Mouse (Mus musculus) liver, embryonic 16.5 days (tissue): Measurements from ENCODE around the gene Pspn. TPM values are rescaled to one million over a fixed set of nuclear protein-coding genes. Genes with fewer than 3 reads are reported as not detected.

Experiments used
- ATAC-seq: fragments of 200-750 bp; cut with Nextera tagmentation; 2 replicates; pipeline ENCODE4 v1.8.0; 2017; ENCODE audit warnings: low read depth, mild to moderate bottlenecking, moderate number of reproducible peaks, moderate library complexity
- H3K27ac ChIP-seq: fragments of 300-500 bp; sonication (generic); 2 replicates; pipeline ENCODE4 v1.5.1; 2014; ENCODE audit warnings: mild to moderate bottlenecking, low read length
- H3K27me3 ChIP-seq: fragments of 300-500 bp; sonication (generic); 2 replicates; pipeline ENCODE4 v1.6.1; 2014; ENCODE audit warnings: low read depth, low read length, mixed read lengths; ENCODE audit not compliant: control insufficient read depth, insufficient read depth
- H3K36me3 ChIP-seq: fragments of 300-500 bp; sonication (generic); 2 replicates; pipeline ENCODE4 v1.6.1; 2014; ENCODE audit warnings: mild to moderate bottlenecking; ENCODE audit not compliant: control insufficient read depth, insufficient read depth
- H3K4me1 ChIP-seq: fragments of 300-500 bp; sonication (generic); 2 replicates; pipeline ENCODE4 v1.6.1; 2014; ENCODE audit warnings: low read depth, low read length, mixed read lengths; ENCODE audit not compliant: control insufficient read depth
- H3K4me2 ChIP-seq: fragments of 300-500 bp; sonication (generic); 2 replicates; pipeline ENCODE4 v1.6.1; 2014; ENCODE audit warnings: low read depth, low read length, mixed read lengths
- H3K4me3 ChIP-seq: fragments of 300-500 bp; sonication (generic); 2 replicates; pipeline ENCODE4 v1.5.1; 2014; ENCODE audit warnings: low read depth, mild to moderate bottlenecking, low read length
- H3K9ac ChIP-seq: fragments of 300-500 bp; sonication (generic); 2 replicates; pipeline ENCODE4 v1.6.1; 2014; ENCODE audit warnings: low read depth, low read length
- H3K9me3 ChIP-seq: fragments of 300-500 bp; sonication (generic); replicated peaks from 2 replicates; pipeline ENCODE4 v1.6.1; 2016; ENCODE audit warnings: low read length; ENCODE audit not compliant: control insufficient read depth
- WGBS: fragments of 180-500 bp; shearing (Covaris S2); extraction: QIAGEN DNeasy Blood & Tissue Kit; methylation state at CpG from one replicate; pipeline ENCODE4 v1.1.7; 2014; ENCODE audit not compliant: insufficient replicate concordance; 5-methylcytosine and 5-hydroxymethylcytosine counted together
- polyA plus RNA-seq: library from polyadenylated mRNA; unstranded; fragments of >200 nt; fragmentation: Nextera tagmentation; extraction: Ambion mirVana; gene quantifications from 2 replicates; pipeline ENCODE4 v1.2.1, GENCODE M21; 2015

The Pspn gene
- not detected in 2 replicates for polyA plus RNA-seq

DNA sequence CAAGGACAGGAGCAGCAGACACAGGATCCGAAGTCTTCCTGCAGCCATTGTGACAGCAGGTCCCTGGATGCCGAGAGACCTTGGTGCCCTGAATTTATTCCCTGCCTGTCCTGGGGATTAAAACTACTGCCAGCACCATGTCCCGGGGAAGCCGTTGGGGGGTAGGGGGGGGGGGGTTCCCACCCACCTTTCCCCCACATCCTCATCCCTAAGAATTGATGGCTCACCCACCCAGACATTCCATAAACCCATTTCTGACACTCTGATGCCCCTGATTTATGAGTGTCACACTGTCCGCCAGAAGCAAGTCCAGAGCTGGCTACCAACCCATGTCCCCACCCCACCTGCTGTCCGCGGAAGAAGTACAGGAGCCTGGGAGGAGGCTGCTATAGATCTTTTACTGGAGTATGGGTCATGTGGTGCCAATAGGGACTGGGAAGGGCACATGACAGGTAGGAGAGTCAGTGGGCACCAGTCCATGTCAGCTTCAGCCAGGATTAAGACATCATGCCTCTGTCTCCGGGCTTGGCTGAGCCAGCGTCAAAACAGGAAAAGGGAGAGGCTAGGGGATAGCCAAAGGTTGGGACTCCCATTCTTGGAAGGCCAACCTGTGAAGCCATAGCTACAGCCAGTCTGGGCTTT, at the start of gene Pspn:
Gene Pspn (minus strand): TSS at position 51 of the 642 bp plus-strand sequence.
- peaks cover 28% of the 10 kb centered on the region for H3K36me3 ChIP-seq
- no peak within 1 kb of the TSS for H3K4me2 ChIP-seq
- ATAC-seq, result no peak
- H3K9me3 ChIP-seq, result no peaks in the 10 kb centered on the region
- H3K9ac ChIP-seq, result no peak within 1 kb of the TSS
- H3K27me3 ChIP-seq, result no peaks in the 10 kb centered on the region
- 77% methylated on average over 9 of the region's 9 CpGs for WGBS
- H3K4me3 ChIP-seq, result no peak within 1 kb of the TSS
- peaks cover 24% of the 10 kb centered on the region for H3K4me1 ChIP-seq
- no peak within 1 kb of the TSS for H3K27ac ChIP-seq

DNA sequence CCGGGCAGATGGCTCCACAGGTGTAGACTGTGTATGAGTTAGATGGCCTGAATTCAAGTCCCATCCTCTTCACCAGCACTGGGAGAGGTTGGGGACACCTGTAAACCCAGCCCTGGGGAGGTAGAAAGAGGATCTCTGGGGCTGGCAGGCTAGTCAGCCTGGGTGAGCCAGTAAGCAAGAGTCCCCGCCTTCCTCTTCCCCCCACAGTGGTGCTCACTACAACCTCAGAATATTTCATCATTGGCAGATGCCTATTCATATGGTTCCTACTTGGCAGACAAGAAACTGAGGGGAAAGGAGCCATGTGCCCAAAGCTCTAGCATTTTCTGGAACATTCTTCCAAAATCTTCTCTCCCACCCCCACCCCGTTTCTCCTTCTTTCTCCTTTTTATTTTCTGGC, 49.0 kb upstream of the Pspn start:
- H3K27ac ChIP-seq, result no peak overlapping the region
- no peaks in the 10 kb centered on the region for H3K9me3 ChIP-seq
- H3K4me3 ChIP-seq, result no peak overlapping the region
- peaks cover 8% of the 10 kb centered on the region for H3K36me3 ChIP-seq
- H3K4me1 ChIP-seq, result no peaks in the 10 kb centered on the region
- 52% methylated on average over 3 of the region's 3 CpGs for WGBS
- no peak overlapping the region for H3K9ac ChIP-seq
- H3K4me2 ChIP-seq, result no peak overlapping the region
- H3K27me3 ChIP-seq, result no peaks in the 10 kb centered on the region
- ATAC-seq, result no peak

DNA sequence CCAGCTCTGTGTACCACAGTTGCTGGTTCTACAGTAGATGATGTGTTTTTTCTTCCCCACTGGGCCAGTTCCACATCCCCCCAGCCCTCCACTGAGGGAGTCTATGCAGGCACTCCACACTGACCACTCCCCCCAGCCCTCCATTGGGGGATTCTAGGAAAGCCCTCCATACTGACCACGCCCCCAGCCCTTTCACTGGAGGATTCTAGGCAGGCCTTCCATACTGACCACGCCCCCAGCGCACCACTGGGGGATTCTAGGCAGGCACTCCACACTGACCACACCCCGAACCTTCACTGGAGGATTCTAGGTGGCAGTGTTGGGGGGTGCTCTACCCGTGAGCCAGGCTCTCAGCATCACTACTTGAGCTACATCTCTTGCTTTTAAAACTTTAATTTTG, 47.6 kb upstream of the Pspn start:
- Histone ChIP-seq H3K27ac (no peak overlapping the region), H3K4me1 (no peaks in the 10 kb centered on the region), H3K36me3 (peaks cover 3% of the 10 kb centered on the region), H3K9ac (no peak overlapping the region), H3K27me3 (no peaks in the 10 kb centered on the region), H3K4me2 (no peak overlapping the region), H3K4me3 (no peak overlapping the region), H3K9me3 (no peaks in the 10 kb centered on the region)
- WGBS, result 44% methylated on average over 5 of the region's 5 CpGs
- ATAC-seq, result no peak

DNA sequence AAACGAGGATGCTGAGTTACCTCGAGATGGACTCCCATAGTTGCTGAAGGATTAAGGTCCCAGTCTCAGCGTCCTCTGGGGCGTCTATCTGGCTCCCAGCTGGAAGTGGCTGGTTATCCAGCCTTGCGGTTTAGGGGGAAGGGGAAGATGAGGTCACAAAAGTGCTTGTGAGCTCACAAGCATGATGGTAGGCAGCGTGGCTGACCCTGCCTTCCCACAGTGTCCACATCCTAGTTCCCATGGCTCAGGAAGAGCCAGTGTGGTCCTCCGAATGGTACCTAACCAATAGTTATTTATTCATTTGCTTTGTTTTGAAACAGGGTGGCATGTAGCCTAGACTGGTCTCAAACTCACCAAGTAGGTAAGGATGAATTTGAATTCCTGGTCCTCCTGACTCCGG, 41.7 kb upstream of the Pspn start, which contains the start of gene Slc25a41:
Gene Slc25a41 (minus strand): TSS at position 101 of the 400 bp plus-strand sequence.
- no peaks in the 10 kb centered on the region for H3K9me3 ChIP-seq
- no peak within 1 kb of the TSS for H3K4me3 ChIP-seq
- H3K4me1 ChIP-seq, result no peaks in the 10 kb centered on the region
- peaks cover 6% of the 10 kb centered on the region; the same call in 1 of the 2 replicates for H3K27me3 ChIP-seq
- 54% methylated on average over 8 of the region's 8 CpGs for WGBS
- H3K9ac ChIP-seq, result no peak within 1 kb of the TSS
- H3K36me3 ChIP-seq, result no peaks in the 10 kb centered on the region
- no peak within 1 kb of the TSS for H3K27ac ChIP-seq
- H3K4me2 ChIP-seq, result no peak within 1 kb of the TSS
- ATAC-seq, result no peak

DNA sequence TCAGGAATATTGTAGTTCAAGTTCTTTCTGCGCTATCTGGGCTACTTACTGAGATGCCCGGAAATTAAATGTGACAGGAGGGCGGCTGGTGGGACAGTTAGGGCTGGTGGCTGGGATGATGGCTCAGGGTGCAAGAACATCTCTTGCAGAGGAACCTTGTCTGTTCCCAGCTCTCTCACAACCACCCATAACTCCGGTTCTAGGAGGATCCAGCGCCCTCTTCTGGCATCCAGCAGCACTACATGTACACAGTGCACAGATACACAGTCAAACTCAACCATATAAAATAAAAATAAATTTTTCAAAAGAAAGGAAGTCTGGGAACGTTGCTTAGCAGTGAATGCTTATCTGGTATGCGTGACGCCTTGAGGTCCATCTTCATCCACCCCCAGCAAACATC, 39.2 kb upstream of the Pspn start:
- no peak for ATAC-seq
- Histone ChIP-seq H3K4me3 (no peak overlapping the region), H3K4me1 (no peaks in the 10 kb centered on the region), H3K9me3 (no peaks in the 10 kb centered on the region), H3K27me3 (peaks cover 6% of the 10 kb centered on the region; the same call in 1 of the 2 replicates), H3K36me3 (no peaks in the 10 kb centered on the region), H3K4me2 (no peak overlapping the region), H3K27ac (no peak overlapping the region), H3K9ac (no peak overlapping the region)
- WGBS, result 34% methylated on average over 8 of the region's 8 CpGs

DNA sequence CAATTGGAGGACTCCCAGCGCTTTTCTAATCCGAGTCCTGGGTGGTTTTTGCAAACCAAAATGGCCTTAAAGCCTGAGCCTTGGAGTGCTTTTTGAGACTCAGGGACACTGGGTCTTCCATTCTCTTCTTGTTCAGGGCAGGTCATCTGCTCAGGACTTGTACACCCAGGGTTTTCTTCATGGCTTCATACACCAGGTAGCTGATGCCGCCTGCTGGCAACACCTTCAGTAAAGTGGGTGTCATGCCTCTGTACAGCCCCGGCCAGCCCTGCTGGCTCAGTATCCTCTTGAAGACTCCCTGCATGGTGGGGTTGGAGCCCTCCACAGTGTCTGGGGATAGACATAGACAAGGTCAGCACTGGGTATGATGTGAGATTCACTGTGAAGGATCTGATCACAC, 33.0 kb upstream of the Pspn start:
- WGBS, result 75% methylated on average over 4 of the region's 4 CpGs
- no peak for ATAC-seq

DNA sequence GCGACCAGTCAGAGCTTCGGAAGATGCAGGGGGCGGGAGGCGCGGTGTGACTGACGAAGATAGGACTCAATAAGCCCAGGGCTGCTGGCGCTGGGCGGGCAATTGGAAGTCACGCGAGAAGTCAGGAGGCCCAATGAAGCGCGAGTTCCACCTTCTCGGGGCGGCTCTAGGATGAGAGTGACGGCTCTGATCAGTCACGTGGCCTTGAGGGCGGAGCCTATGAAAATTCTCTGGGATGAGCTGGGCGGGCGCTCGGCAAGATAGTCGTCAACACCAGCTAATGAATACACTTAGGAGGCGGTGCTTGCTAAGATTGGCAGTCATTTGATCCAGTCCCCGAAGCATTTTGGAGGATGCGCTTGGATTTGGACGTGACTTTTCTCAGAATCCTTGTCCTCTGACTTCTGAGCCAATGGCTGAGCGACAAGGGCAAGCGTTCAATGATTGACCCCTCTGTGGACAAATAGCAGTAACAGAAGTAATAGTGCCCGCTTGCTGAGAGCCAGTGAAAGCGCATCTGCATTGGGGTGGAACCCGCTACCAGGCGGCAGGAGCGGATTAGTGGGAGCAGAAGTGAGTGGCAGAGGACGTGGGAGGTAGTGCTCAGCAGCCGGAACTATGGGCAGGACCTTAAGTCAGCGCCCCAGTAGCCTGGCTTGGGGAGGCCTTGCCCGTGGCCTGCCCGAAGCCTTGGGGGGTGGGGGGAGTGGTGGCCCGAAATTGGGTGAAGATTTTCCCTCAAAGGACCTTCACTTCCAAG, 32.0 kb upstream of the Pspn start:
- H3K4me1 ChIP-seq, result peaks cover 44% of the 10 kb centered on the region
- H3K27me3 ChIP-seq, result no peaks in the 10 kb centered on the region
- no peaks in the 10 kb centered on the region for H3K9me3 ChIP-seq
- H3K36me3 ChIP-seq, result peaks cover 18% of the 10 kb centered on the region
- H3K4me3 ChIP-seq, result peak overlapping the region; percentile 96
- H3K27ac ChIP-seq, result peak overlapping the region; percentile 93
- H3K4me2 ChIP-seq, result peak overlapping the region; percentile 96
- under 1% methylated on average over 38 of the region's 38 CpGs for WGBS
- peak overlapping the region; percentile 76 for H3K9ac ChIP-seq
- peak; percentile 86 for ATAC-seq

More for the DNA sequence above, 33.0 kb upstream of the Pspn start:
- peak overlapping the region; percentile 96 for H3K4me2 ChIP-seq
- peaks cover 9% of the 10 kb centered on the region for H3K36me3 ChIP-seq
- no peak overlapping the region for H3K4me3 ChIP-seq
- no peak overlapping the region; the same call in 1 of the 2 replicates for H3K9ac ChIP-seq
- H3K9me3 ChIP-seq, result no peaks in the 10 kb centered on the region
- no peaks in the 10 kb centered on the region for H3K27me3 ChIP-seq
- H3K27ac ChIP-seq, result no peak overlapping the region
- H3K4me1 ChIP-seq, result peaks cover 34% of the 10 kb centered on the region

DNA sequence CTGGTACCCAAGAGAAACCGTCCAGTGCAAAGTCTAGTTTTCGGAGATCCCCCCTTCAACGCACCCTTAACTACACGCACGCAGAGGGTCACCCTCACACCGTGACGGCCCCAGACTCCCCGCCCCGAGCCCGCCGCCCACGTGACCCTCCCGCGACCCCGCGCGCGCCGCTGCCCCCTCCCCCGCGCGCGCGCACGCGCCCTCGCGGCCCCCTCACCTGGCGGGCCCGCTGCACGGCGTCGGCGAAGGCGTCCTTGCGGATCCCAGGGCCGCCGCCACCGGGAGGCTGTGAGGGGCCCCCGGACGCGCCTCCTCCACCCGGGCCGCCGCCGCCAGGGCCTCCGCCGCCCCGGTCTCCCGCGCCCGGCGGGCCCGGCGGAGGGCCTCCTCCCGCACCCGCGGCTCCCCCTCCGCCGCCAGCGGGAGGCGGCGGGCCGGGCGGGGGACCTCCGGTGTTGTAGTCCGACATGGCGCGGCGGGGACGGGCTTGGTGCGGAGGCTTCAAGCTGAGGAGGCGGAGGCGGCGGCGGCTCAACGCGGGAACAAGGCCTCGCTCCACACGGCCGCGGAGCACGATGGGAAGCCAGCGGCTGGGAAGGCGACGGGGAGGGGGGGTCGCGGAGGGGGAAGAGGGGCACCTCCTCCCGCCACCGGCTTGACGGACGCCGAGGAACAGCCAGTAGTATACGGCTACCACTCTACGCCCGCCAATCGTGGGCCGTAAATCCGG, 31.3 kb upstream of the Pspn start, which contains the start of gene Khsrp:
Gene Khsrp (minus strand): TSS at position 592 of the 730 bp plus-strand sequence.
- peaks cover 47% of the 10 kb centered on the region for H3K4me1 ChIP-seq
- ATAC-seq, result no peak

More for the DNA sequence above, 31.3 kb upstream of the Pspn start, which contains the start of gene Khsrp:
- Histone ChIP-seq H3K27ac (peak within 1 kb of the TSS; percentile 94), H3K27me3 (no peaks in the 10 kb centered on the region), H3K4me3 (peak within 1 kb of the TSS; percentile 96), H3K9ac (peak within 1 kb of the TSS; percentile 99), H3K4me2 (peak within 1 kb of the TSS; percentile 96), H3K9me3 (no peaks in the 10 kb centered on the region), H3K36me3 (peaks cover 25% of the 10 kb centered on the region)
- WGBS, result under 1% methylated on average over 86 of the region's 99 CpGs
